Mouse (Mus musculus) thymus, postnatal 14 days (tissue): ENCODE measurements around the gene Nkiras2.
"Not testable (repeated sequence)": the region's sequence is repeated elsewhere in the genome, so short reads cannot be mapped to it uniquely, and the experiment has no call there.

Experiments
- DNase-seq: peaks from one replicate; pipeline ENCODE4 v3.0.0; 2021

Gene Nkiras2

DNA sequence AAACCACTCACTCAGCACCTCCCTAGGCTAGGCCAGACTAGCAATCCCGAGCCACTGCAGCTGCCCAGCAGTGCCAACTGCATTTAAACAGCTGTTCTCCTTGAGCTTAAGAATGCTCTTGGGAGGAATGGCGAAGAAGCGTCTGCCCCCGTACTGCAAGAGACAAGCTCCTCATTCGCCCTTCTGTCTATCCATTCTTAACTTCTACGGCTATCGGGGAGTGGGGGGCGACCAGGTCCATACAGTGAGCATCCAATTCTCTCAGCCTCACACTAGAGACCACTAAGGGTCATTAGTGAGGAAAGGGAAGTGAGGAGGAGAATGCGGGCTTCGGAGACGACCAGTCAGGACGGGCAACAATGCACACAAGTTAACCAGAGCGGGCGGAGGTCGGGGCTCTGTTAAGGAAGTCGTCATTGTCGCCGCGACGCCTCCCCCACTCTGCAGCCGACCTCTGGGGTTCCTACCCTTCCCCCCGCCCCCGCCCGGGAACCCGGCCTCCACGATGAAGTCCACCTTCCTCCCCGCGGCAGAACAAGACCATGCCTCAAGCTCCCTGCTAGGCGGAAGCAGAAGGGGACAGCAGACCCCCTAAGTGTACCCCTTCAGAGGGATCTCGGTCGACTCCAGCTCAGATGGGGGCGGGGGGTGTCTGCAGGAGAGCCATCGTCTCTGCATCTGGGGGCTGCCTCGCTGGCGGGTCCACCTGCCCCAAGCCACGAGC lies at the start of gene Nkiras2:
Nkiras2 (plus strand) TSS at position 484 of the 724 bp plus-strand sequence.
- DNase-seq, result peak; percentile 87

DNA sequence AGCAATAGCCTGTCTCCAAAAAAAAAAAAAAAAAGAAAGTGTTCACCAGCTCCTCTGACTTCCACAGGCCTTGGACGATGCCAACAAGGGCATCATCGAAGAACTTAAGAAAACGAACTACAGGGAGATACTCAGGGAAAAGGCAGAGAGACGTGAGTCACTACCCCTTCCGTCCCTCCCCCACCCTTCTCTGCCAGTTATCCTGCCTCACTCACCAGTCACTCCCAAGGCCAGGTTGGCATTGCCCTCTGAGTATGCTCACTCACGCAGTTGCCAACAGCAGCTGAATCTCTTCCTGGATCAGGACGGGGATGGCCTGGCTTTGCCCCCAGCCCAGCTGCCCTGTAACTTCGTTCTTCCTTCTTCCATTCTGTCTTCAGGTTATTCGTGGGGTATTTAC lies 49.3 kb upstream of the Nkiras2 start:
- DNase-seq, result no peak

DNA sequence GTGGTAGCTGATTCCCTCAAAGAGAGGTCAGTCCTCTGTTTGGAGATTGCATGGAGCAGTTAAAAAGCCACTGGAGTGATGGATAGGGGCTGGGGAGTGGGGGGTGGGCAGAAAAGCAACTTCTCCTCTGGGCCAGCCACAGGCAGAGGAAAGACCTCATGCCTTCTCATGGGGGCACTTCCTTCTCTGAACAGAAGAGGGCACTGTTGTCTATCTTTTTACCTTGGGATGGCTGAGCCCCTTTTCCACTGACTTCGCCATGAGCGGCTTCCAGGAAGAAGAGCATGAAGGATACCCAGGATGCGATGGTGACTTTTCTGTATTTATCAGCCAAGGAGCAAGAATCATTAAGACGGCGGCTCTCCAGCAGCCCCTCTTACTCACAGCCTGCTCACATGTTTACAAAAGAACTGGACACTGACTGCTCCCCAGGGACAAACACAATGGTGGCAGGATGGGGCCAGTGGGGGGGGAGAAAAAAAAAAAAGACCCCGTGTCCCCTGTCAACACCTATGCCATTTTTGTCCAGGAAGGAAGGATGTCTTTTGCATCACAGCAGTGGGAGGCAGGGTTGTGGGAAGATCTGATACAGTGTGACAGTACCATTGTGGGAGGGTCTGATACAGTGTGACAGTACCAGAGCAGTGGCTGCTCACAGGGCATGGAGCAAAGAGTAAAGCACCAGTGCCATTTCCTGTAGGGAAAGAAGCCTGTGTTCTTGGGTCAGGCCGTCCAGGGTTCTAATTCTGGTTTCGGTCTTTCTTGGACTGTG lies 48.4 kb upstream of the Nkiras2 start:
- DNase-seq, result peak; percentile 80

DNA sequence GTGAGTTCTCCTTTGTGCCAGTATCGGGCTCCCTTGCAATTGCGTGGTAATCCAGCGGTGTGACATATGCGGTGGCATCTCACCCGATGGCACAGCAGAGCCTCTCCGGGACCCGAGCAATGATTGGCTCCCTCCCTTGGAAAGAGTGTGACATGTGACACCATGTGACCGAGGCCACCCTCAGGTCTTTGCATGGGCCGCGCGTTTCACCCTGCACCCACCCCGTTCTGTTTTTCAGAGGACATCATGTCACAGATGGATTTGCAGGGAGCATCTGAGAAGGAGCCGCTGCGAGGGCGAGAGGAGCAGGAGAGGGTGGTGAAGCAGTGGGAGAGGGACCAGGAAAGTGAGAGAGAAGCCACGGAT lies 47.9 kb upstream of the Nkiras2 start:
- no peak for DNase-seq

GRCm38 (mm10) chr11:100574188-100574587 lies 44.9 kb upstream of the Nkiras2 start:
- DNase-seq, result no peak

DNA sequence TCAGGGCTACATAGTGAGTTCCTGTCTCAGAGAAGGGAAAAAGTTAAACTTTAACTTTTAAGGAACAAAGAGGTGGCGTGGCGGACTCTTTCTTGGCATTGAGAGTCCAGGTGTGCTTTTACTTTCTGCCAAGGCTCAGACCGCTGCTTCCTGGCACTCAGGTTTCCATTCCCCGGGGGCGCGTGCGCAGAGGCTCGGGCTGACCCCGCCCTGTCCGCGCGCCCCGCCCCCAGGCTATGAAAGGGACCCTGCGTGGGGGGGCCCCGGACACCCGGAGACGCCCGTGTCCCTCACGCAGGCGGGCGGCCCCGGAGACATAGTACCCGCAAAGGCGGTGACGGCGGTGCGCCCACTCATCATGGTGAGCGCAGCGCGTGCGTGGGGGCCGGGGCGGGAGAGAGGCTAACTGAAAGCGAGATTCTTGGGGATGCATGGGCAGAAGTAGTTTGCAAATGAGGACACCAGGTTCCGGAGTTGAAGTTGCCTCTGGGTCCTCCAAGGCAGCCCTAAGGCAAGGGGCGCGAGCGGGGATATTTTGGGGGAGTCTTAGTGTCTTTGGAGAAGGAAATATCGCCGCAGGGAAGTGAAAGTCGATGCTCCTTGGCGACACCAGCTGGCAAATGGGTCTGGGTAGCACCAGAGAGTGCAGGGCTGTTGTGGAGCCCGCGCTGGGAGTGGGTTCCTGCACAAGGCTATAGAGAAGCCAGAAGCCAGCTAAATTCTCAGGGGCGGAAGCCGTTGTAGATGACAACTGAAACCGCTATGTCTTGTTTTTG lies 44.1 kb upstream of the Nkiras2 start, which contains the start of gene Cnp:
Cnp (plus strand) TSS at position 197 of the 776 bp plus-strand sequence.
- peak; percentile 93 for DNase-seq

GRCm38 (mm10) chr11:100575484-100575855 lies 43.6 kb upstream of the Nkiras2 start:
- DNase-seq, result no peak

- no peak for DNase-seq
These were observed 42.8 kb upstream of the Nkiras2 start for GRCm38 (mm10) chr11:100576256-100576655.

DNA sequence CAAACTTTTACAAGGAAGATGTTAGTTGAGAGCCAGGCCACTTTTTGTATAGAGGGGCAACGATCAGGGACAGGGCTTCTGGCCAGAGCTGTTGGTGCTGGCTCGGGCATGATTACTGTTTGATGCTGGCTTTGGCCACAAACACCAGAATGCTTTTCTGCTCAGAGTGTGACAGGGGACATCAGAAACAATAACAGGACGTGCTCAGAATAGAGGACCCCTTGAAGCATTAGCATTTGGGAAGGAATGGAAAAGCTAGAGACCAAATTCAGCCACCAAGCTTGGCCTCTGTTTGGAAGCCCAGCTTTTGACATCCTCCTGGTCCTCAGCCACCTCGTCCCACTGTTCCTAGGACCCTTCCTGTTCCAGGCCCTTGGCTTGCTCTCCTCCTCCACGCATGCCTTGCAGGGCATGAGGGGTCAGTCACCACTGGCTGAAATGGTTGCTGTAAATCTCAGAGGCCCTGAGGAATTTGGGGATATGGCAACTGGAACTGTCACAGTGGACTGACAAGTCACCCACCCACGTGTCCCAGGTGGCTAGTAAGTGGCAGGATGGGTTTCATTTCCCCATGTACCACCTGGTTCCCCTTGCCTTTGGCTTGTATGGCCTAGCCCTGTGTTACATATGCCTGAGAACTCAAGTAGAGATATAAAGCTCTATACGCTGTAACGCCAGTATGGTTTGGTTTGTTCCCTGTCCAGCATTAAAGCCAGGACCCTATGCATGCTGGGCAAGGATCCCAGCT lies 41.0 kb upstream of the Nkiras2 start:
- no peak for DNase-seq

DNA sequence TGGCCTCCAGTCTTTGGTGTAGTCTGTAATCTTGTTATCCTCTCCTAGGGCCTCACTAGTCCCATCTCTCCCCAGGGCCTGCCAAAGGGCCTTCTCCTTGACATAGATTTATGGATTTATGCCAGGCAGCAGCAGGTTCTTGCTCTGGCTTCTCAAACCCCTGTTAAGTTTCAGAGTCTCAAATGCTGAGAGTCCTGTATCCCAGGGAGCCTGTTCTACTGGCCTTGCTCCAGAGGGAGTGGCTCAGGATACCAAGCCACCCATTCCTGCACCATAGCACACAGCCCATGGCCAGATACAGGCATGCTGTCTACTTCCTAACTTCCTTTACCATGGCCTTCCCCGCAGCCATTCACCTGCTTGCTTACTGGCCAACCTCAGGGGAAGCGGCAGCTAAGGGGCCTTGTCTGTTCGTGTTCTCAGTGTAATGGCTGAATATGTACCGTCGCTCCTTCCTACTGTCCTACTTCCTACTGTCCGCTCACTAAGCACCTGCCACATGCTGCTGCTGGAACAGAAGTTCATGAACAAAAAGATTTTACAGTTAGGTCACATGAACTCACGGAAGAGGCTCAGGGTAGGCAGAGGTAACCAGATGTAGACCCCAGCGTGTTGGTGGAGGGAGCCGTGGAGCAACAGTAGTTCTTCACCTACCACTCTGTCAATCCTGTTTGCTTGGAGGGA lies 39.8 kb upstream of the Nkiras2 start:
- no peak for DNase-seq

GRCm38 (mm10) chr11:100580275-100580674 lies 38.8 kb upstream of the Nkiras2 start:
- DNase-seq, result no peak

DNA sequence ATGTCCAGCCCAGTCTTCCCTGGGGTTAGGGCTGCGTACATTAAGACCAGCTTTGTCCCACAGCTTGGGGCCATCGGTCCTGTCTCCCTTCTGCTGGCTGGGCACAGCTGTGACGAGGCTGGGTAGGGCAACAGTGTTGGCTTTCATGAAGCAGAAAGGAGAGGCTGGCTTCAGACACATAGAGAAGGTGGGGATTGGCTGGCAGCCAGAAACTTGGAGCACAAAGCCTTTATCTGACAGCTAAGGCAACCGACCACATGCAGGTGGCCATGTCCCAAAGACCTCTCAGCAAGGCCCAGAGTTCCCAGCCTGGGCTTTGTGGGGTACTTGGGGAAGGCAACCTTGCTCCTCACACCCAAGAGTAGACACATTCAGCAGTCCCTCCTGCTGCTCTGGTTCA lies 37.3 kb upstream of the Nkiras2 start:
- DNase-seq, result peak; percentile 58

DNA sequence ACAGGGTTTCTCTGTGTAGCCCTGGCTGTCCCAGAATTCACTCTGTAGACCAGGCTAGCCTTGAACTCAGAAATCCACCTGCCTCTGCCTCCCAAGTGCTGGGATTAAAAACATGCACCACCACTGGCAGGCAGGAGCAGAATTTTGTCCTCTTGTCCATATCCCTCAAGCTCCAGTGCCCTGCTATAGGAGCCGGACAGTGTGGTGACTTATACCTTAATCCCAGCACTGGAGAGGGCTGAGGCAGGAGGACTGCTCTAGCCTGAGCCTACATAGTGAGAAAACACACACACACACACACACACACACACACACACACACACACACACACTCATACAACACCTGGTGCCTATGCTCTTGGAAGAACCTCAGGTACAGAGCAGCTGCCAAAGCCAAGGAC lies 36.6 kb upstream of the Nkiras2 start:
- DNase-seq, result not testable (repeated sequence)

- DNase-seq, result no peak
These were observed 36.2 kb upstream of the Nkiras2 start for GRCm38 (mm10) chr11:100582836-100583235.

- DNase-seq, result peak; percentile 45
These were observed 34.5 kb upstream of the Nkiras2 start for GRCm38 (mm10) chr11:100584561-100584961.

- no peak for DNase-seq
These were observed 33.9 kb upstream of the Nkiras2 start for GRCm38 (mm10) chr11:100585148-100585547.

- no peak for DNase-seq
These were observed 30.6 kb upstream of the Nkiras2 start for GRCm38 (mm10) chr11:100588462-100588861.

- DNase-seq, result no peak
These were observed 26.5 kb upstream of the Nkiras2 start for GRCm38 (mm10) chr11:100592346-100593046.

- DNase-seq, result no peak
These were observed 24.4 kb upstream of the Nkiras2 start for GRCm38 (mm10) chr11:100594608-100595007.

GRCm38 (mm10) chr11:100595533-100595932 lies 23.5 kb upstream of the Nkiras2 start:
- no peak for DNase-seq

- DNase-seq, result no peak
These were observed 21.0 kb upstream of the Nkiras2 start for GRCm38 (mm10) chr11:100598074-100598473.

- no peak for DNase-seq
These were observed 17.7 kb upstream of the Nkiras2 start for GRCm38 (mm10) chr11:100601372-100601771.
